Mouse (Mus musculus) urinary bladder, postnatal 36 days (tissue): ENCODE data around the gene Anpep.
A peak's percentile ranks its signal among the peaks of the same experiment; 100 is the strongest.

Source experiments
- DNase-seq, 2 experiments: peaks; one replicate each; pipeline ENCODE4 v3.0.0; 2022; ENCODE audit warnings: low spot score in 2 of 2, mixed read lengths in 1 of 2

The Anpep gene

GRCm38 (mm10) chr7:79867861-79868260 lies 7.0 kb upstream of the Anpep start:
- peak in 1 of 2 experiments; percentile 48 for DNase-seq

DNA sequence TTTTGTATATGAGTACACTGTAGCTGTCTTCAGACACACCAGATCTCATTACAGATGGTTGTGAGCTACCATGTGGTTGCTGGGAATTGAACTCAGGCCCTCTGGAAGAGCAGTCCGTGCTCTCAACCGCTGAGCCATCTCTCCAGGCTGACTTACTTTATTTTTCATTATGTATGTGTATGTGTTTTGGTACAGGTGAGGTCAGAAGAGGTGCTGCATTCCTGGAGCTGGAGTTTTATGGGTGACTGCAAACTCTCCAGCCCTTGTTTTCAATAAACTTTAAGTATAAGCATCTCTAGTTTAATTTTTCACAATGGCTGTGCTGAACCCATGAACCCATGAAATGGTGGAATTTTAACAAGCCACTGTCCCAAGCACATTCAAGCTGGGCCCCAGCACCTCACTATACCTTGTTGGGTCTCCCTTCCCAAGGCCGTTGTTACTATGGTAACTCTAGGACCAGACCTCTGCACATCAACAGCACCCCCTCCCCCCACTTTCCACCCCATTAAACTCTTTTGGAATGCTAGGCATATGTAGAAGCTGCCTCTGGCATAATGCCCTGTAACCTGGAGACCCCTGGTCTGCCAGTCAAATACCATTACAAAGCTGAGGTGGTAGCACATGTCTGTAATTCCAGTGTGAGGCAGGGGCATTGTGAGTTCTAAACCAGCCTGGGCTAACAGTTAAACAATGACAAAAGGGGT lies 5.6 kb upstream of the Anpep start:
- no peak for DNase-seq

GRCm38 (mm10) chr7:79861794-79862193 lies 935 bp upstream of the Anpep start:
- no peak for DNase-seq

GRCm38 (mm10) chr7:79858956-79859630 lies 1.8 kb downstream of the Anpep start:
- peak in 1 of 2 experiments; percentile 15 for DNase-seq

- DNase-seq: peak in 1 of 2 experiments; percentile 30
These were observed 2.5 kb downstream of the Anpep start for GRCm38 (mm10) chr7:79858202-79858934.

- DNase-seq: no peak
These were observed 4.6 kb downstream of the Anpep start for GRCm38 (mm10) chr7:79856305-79856704.

- peak in 1 of 2 experiments; percentile 31 for DNase-seq
These were observed 13.1 kb downstream of the Anpep start for GRCm38 (mm10) chr7:79847456-79848451.

DNA sequence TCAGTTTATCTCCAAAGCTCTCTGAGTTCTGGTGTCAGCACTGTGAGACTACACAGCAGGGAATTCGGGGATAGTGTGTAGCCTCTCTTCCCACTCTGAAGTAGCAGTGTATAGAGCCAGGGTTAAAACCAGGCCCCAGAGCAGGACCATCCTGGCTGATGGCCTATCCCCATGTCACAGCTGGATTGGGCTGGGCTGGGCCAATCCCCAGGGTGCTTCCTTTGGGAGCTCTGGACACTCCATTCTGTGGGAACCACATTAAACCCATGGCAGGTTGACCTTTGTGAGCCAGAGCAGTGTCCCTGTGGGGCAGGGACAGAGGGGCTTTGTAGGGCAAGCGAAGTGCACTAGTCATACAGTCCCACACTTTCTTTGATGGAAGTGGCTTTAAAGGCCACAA lies 14.5 kb downstream of the Anpep start:
- no peak for DNase-seq

DNA sequence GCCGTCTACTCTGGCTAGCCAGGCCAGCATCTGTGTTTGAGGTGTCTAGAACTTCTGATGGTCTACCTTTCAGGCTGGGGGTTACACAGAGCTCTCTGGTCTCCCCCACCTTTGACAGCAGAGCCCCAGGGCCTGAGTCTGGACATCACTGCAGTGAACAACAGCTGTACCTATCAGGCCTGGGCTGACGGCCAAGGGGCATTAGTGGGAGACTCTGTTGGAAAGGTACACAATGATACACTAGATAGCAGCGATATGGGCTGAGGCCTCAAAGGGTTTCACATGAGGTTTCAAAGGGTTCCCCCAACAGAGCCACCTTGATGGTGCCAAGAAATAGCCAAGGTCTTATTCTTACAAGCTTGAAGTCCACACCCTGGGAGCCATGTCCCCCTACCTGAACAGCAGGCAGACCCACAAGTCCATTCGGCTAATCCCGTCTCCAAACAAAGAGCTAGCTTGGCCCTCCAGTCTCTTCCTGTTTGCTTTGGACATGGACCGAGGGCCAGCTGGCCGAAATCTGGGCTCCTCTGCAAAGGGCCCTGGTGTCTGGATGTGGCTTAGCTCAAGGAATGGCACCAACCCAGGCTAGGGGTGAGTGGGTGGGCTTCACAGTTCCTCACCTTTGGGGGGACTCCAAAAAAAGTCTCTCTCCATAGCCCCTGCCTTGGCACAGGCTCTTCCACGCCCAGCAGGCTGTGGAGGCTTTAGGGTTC lies 16.6 kb downstream of the Anpep start:
- DNase-seq: no peak

- DNase-seq: no peak
These were observed 18.7 kb downstream of the Anpep start for GRCm38 (mm10) chr7:79842163-79842562.

GRCm38 (mm10) chr7:79837247-79837646 lies 23.6 kb downstream of the Anpep start:
- DNase-seq: no peak

DNA sequence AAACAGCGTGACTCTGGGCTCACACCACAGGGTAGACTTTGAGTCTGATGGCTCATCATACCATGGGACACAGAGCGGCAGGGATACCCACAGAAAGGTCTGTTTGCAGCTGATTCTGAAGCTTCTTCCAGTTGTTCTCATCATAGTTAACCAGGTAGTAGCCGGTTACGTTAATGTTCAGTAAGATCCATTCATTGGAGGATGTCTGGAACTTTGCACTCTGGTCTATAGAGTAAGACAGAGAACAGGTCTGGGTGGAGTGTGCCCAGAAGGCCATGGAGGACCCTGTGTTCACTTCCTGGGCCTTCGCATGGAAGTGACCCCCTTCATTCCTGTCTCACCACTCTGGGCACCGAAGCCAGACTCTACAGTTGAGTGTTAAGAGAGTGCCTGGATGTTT lies 25.7 kb downstream of the Anpep start:
- DNase-seq: no peak

DNA sequence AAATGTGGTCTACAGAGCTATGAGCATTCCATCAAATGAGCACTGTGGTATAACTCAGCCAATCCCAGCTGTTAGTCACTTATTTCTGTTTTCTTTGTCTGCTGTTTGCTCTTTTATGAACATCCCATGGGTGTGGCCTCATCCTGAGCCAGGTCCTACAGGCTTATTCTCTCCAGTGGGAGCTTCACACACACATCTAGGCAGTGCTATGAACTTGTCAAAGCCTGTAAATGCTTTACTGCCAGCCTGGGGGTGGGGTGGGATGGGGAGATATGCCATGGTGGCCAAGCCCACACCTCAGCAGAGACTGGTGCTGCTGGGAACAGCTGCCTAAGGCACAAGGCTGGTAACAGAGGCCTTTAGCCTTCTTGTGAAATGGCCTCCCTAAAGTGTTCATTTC lies 27.9 kb downstream of the Anpep start:
- no peak for DNase-seq

DNA sequence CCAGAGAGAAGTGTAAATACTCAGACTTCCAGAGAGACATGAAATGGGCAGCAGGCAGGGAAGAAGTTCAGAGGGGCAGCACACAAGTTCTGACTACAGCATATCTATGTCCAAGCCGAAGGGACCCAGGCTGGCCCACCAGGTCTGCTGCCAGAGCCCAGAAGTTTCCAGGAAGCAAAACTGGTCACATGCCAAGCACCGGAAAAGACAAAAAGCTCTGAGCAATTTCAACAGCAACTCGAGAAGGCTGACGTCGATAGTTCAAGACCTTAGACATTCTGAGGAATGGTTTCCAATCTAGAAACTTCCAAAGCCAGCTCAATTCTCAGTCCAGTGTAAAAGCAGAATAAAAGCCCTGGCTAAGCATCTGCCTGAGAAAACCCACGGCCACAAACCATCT lies 29.3 kb downstream of the Anpep start:
- DNase-seq: no peak

DNA sequence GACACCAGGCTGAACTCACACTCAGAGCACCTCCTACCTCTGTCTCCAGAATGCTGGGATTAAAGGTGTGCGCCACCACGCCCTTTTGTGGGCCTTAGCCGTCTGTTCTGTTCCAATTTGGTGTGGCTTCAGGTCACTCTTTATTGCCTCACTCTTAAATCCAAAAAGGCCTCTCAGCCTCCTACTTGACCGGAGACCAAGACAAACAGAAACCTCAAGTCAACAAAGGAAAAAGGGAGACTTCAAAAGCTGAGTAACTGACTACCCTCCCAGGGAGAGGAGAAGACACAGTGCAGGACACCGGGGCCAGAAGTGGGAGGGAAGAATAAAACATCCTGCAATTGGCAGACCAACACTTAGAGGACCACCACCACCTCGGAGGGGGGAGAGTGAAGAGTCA lies 29.7 kb downstream of the Anpep start:
- DNase-seq: no peak

- no peak for DNase-seq
These were observed 32.5 kb downstream of the Anpep start for GRCm38 (mm10) chr7:79828341-79828740.

- DNase-seq: no peak
These were observed 38.7 kb downstream of the Anpep start for GRCm38 (mm10) chr7:79822092-79822695.

DNA sequence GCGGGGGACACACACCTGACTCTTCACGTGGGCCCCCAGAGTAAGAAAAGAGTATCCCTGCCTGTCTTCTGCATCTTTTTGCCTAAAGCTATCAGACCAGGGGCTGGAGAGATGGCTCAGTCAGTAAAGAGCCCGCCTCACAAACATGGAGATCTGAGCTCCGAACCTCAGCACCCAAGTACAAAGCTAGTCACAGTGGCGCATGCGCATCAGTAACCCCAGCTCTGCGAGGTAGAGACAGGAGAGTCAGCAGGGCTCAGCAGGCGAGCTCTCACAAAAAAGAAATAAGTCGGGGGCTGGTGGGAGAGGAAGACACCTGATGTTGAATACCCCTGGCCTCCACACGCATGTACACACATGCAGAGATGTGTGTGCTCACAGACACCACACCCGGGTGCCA lies 40.9 kb downstream of the Anpep start:
- no peak for DNase-seq

DNA sequence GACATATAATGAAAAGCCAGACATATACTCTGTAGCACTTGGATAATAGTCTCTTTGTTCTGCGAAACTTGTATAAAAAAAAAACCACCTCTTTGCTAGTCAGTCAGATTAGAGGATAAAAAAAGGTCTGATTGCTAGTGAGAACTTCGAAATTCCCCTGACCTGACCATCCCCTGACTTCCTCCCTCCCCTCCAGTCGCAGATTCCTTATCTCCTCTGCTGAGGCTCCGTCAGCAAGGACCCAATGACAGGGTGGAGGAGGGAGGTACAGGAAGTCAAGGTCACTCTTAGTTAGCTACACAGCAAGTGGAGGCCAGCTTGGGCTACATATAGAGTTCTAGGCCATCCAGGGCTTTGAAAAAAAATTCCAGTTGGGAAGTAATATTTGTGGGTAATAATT lies 41.3 kb downstream of the Anpep start:
- no peak for DNase-seq

DNA sequence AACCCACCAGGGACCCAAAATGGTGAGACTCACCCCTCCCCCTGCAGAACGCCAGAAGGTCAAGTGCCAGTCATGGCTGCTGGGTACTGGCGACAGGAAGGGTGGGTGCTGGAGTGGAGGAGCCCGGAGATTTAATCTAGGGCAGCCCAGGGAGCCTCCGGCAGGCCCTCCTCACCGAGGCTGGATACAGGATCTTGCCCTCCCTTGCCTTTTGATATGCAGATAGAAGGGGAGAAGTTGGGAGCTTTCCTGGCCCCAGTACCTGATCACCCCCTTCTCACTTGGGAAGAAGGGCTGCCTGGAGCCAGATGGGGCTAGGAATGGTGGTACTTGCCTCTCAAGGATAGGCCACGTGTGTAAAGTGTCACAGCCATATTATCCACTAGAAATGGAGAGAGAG lies 42.5 kb downstream of the Anpep start:
- no peak for DNase-seq
